Mouse (Mus musculus): Measurements from ENCODE around the gene Gm4744.
"Not testable (repeated sequence)": the region's sequence is repeated elsewhere in the genome, so short reads cannot be mapped to it uniquely, and the experiment has no call there.

The Gm4744 gene

DNA sequence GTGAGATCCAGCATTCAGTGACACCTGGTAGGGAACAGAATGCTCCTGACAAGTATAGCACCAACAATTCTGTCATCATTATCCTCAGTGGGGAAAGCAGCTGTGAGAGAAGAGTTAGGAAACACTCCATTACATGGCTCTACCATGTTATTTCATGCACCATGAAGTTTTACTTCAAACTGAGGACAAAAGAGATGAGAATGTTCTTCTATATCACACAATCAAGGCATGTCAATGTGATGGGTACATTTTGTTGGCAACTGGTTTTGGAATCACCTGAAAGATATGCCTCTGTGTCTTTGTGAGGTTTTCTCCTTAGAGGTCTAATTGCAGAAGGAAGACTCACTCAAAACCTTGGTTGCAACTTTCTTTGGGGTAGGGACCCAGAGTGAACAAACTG lies at the start of gene Gm4744:
Gm4744 (minus strand) TSS at position 101 of the 400 bp plus-strand sequence.
- DNase-seq: no peak

GRCm38 (mm10) chr6:40999379-40999778 lies 47.7 kb upstream of the Gm4744 start, which contains the start of gene Gm2663:
Gm2663 (minus strand) TSS chr6:40999479.
- DNase-seq: not testable (repeated sequence)

- DNase-seq: not testable (repeated sequence)
These were observed 12.8 kb upstream of the Gm4744 start, which contains the start of gene 1810009J06Rik for GRCm38 (mm10) chr6:40964454-40964853. 1810009J06Rik (plus strand) TSS chr6:40964754.

DNA sequence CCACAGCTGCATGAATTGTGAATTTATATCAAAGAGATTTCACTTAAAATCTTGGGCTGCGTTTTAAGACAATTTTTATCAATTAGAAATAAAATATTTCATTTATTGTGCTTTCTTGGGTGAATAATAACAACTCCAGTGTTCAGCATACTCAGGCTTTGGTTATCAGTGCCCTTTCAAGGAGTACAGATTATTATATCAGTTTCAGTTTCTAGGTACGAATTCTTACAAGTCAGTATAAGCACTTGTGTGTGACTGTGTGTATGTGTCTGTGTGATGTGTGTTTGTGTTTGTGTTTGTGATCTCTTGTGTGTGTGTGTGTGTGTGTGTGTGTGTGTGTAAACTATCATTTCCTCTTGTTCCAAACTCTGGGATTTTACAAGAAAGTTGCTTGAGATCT lies 2.0 kb upstream of the Gm4744 start:
- DNase-seq: no peak

- DNase-seq: no peak
These were observed 11.2 kb downstream of the Gm4744 start, which contains the start of gene 1700074P13Rik for GRCm38 (mm10) chr6:40940457-40940856. 1700074P13Rik (minus strand) TSS chr6:40940557.

DNA sequence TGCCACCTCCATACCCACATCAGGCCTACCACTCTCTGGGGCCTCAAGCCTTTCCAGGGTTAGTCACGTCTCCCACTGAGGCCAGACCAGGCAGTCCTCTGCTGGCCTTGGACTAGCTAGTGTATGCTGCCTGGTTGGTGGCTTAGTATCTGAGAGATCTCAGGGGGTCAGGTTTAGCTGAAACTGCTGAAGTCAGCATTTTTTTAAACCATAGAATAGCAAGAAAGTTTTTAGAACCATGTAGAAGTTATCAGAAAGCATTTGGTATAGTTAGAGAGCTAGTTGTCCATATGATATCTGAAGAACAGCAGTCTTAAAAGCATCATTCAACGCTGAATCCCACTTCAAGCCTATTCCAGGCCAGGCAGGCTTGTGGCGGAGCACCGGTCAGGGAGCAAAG lies 31.7 kb downstream of the Gm4744 start:
- no peak for DNase-seq

DNA sequence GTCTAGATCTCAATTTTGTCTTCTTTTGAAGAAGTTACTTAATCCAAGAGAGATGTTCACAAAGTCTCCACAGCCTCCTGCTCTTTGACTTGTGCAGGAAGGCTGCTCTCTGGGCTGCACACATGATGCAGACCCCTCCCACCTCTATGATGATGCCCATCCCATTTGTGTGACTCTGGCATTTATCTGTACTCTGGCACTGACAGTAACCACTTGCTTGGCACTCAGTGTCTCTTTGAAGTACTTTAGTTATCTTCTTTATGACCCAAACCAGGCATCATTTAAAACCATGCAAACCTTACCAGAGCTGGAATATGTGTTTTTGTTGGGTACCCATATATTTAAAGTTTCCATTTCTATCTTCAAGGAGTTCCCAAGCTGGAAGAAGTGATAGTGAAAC lies 51.4 kb downstream of the Gm4744 start, which contains the start of gene Prss58:
Prss58 (minus strand) TSS at position 101 of the 400 bp plus-strand sequence.
- DNase-seq: no peak
